Mouse (Mus musculus) layer of hippocampus, adult 9-11 months (tissue): Measurements from ENCODE around the gene Dock2.

Source experiments
- DNase-seq: peaks from one replicate; pipeline ENCODE4 v3.0.0; 2022

The Dock2 gene

DNA sequence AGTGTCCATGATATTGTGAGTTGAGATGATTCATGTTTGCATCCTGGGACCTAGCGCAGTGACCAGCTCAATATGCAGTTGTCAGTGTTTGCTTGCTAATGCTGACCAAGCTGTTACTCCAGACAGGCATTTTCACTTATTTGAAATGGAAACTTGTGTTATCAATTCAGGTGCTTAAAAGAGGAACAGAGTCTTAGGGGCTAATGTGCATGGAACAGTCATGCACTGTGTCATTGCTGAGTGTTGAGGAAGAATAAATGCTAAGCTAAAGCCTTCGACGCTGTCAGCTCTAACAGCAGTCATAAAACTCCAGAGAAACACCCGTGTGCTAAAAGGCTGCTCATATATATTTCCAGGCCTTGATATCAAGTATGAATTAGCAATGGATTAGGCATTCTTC, 259.1 kb downstream of the Dock2 start:
- no peak for DNase-seq

DNA sequence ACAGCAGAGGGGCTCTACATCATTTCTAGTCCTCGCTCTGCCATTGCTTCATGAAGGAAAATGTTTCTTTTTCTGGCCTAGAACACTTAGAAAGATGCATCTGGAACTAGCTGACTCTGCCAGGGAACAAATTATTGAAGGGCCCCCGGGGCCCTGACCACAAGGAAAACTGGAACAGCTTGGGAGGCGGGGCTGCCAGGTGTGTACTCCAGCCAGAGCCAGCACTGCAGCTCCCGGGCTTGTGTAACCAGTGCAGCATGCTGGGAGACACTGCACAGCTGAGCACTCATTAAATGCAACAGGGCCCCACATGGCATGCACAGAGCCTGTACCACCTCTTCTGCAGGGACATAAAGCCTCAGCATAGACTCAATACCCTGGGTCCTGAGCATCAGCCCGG, 265.1 kb downstream of the Dock2 start:
- no peak for DNase-seq

DNA sequence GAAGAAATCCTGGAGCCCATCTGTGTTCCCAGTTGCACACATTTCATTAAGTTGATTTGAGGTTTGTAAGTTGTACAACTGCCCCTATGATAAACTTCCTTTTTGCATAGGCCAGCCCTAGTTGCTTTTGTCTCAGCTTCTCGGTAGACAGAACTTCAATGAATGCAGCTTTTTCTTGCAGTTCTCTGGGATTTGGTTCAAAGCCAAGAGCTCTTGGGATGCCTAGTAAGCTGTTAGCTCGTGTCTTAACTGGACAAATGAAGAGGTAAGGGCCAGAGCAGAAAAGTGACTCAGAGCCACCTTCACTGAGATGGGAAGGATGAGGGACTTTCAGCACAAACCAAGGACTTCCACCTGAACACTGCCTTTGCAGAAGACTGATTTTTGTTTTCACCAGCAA, 266.7 kb downstream of the Dock2 start:
- DNase-seq: no peak

DNA sequence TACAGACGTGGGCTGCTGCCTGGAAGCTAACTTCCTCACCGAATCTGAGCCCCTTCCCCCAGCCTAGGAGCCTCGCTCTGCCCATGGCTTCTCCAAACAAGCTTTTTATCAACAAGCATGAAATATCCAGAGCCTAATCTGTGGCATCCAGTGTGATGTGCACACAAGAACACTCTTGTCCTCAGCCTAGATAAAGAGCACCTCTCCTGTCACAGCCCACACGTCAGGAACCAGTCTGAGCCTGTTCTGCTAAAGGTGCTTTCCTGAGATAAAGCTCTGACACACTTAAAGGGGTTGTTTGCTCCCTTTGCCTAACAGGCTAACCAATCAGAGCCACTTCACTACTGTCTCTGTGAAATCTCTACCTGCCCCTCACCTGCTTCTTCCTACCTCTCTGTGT, 268.4 kb downstream of the Dock2 start:
- DNase-seq: no peak

DNA sequence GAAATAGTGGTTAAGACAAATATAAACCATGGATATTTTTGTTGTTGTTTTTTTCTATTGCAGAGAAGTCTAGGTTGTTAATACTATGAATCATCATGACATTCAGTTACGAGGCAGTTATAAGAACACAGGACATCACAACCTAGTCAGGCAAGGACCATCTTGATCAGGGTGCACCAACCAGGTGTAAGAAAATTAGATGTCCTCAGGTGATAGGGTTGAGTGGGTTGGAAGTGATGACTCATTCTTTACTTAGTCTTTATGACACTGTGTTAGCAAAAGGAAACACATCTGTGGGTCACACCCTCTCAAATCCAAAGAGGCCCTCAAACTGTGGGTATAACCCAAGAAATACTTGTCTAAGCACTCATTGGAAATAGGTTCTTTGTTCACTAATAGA, 277.3 kb downstream of the Dock2 start:
- no peak for DNase-seq

DNA sequence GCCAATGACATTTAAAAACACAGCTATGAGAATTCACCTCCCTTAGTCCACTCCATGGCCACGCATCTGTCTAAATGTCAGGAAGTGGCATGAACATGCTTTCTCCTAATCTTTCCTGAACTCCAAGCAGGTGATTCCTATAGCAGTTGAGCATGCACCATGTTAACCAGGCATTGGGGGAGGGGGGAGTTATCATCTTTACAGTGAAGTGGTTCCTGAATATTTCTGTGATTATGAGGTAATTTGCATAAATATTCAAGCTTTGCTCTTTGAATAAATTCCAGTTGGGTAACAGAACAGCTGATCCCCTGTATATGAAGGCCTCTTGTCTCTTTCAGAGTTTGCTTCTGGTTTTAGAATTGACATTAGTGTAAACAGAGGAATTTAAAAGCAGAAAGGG, 284.0 kb downstream of the Dock2 start:
- DNase-seq: no peak

DNA sequence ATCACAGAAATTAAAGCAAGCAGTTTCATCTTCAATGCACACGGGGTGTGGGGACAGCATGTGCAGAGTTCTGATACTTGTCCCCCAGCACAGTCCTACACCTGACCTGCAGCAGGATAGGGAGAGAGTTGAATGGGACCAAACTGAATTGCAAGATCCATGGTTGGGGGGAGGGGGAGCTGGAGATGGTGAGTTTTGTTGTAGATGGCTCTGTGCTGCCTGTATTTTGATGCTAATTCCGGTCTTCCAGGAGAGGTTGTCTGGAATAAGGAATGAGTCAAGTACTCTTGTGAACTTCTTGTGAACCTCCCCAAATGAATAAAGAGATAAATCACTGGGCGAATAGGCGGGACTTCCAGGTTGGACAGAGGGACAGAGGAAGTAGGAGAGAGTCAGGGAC, 289.0 kb downstream of the Dock2 start:
- DNase-seq: no peak

DNA sequence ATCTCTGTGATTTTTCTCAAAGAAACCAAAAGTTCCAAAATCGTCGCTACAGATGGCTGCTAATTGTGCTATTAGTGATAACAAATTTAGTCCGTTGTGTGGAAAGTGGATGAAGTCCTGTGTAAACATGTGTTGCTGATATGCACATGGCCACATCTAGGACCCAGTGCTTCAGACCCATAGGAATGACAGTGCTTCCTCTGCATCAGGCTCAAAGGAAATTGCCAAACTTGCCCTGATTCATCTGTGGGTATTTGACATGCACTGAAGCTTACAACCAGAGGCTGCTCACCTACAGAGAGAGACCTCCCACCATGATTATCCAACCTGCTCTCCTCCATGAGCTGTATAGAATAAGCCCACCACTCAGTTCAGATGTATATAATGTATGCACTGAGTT, 290.7 kb downstream of the Dock2 start:
- DNase-seq: no peak

DNA sequence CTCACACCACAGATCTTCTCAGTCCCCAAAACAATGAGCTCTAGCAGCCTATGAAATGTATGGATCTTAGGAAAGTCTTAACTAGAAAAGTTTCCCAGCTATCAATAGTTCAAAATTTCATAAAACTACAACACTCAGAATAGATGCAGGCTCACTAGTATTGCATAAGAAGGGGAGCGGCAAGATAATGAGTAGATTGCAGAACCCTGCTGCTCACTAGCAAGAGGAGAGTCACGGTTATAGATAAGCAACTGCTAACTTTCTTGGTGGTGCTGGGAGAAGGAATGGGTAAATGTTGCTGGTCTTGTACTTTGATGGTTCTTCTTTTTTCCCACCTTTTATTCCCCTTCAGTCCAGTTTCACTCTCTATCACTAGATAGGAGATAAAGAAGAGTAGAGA, 291.5 kb downstream of the Dock2 start:
- DNase-seq: no peak

DNA sequence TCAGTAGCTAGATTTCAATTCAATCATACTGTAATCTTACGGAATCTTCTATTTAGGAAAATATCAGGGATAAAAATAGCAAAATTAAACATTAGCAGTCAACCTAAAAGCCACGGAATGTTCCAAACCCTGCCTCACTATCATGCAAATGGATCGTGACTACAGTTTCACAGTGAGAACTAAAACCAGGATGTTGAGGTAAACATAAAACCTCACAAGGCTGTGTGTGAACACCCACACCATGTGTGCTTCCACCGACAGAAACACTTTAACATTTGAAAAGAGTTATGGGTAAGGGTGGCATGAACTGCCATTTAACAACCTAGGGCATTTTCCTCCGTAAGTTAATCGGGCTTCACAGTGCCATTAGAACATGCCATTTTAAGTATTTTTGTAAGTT, 294.1 kb downstream of the Dock2 start:
- no peak for DNase-seq

DNA sequence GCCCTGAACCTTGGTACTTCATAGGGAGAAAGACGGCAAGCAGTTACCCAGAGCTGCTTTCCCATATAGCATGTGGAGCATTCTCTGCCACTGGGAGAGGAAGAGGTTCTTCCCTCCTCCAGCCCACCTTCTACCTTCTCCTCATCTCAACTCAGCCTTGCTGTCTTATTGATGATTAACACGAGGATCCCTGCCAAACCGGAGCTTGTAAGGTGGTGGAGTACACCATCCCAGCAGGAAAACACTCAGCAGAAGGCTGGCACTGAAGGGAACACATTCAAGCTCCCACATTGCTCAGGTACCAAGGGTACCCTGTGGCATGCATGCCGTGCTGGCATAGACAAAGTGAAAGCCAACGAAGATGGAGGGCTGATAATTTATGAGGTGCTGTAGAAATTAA, 304.4 kb downstream of the Dock2 start:
- no peak for DNase-seq

DNA sequence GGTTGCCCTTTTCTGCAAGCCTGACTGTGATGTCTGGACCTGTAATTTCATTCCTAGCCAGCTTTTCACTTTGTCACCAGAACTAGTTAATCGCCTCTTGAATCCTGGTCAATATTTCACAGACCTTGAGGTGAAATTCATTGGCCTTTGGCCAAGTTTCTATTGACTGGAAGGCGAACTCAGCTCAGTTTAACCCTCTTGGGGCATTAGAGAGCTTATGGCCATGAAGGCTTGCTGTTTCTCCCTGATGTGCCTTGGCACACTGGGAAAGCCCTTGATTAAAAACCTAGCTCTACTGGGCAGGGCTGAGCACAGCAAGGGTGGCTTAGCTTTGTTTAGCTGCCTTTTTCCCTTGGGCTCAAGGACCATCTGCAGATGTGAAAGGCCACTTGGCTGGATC, 313.9 kb downstream of the Dock2 start:
- DNase-seq: no peak

DNA sequence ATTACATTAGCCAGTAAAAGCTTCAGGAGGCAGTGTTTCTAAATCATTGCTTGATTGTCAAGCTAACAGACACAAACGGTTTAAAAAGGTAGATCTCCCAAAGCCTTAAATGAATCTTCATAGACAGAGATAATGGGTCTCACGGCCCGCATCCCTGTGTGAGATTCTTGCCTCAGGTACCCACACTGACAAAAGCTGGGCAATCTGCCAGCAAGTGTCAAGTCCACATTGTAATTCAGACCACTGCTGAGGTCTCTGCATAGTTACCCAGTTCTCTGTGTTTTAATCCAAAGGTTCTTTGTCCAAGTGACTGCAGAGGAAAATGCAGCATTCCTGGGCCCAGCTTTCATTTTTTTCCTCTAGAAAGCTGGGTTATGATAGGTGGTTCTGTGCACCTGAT, 315.1 kb downstream of the Dock2 start:
- DNase-seq: no peak

DNA sequence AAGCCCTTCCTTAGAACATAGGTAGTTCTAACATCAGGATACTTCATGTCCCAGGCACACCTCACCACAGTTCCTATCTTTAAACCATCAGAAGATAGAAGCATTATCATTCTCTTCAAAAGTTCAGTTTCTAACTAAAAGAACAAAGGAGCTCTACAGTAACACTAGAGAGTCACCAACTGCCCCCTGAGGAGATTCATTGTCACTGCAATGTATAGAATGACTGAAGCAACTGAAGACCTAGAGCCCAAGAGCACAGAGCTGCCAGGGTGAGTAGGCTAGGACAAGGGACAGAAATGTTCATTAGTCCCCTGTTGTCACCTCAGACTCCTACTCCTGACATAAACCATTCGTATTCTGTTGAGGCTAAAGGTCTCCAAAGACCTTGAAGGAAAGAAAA, 316.6 kb downstream of the Dock2 start:
- DNase-seq: no peak

DNA sequence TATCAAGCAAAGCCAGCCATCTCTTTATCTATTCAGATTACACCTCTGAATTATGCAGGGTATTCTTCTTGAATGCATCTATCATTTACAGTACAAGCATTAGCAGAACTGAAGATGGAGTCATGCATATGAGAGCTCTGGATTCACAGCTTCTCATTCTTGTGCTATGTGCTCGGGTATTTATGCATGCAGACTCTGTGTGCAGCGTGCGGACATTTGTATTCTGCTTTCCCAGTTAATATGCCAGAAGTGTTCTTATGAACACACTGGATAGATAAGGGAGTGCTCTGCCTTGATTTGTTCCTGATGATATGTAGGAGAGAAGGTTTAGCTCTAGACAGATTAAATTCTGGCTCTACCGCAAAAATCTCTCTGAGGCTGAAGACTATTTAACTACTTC, 333.7 kb downstream of the Dock2 start:
- no peak for DNase-seq

DNA sequence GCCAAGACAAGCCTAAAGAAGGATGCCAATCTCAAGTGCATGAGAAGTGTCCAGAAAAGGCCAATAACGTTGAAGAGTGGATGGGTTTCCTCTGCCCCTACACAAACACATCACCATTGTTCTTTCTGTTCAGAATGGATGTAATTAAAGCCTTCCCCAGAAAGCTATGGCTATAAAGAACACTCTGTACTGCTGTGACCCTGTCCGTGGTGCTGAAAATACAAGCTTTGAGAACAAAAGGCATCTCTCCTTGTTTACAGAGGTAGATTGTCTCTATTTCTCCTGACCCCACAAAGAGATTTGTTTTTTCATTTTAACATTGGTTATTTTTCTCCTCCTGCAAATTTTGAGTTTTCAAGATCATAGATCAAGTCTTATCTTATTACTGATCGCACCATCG, 335.8 kb downstream of the Dock2 start:
- DNase-seq: no peak

DNA sequence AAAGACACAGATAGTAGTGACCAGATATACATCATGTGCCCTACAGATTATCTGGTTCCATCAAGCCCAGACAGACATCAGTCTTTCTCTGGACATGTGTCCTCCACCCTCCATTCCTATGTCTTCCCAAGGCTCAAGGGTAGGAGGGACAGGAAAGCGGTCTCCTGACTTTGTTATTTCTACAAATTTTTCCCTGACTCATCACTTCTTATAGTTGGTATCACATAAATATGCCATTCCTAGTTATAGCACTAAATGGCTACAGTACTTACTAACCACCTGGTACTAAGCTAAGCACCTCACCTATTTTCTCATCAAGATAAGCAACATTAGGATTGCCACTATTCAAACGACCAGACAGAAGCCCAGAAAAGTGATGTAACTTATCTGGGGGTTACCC, 345.3 kb downstream of the Dock2 start:
- DNase-seq: no peak

DNA sequence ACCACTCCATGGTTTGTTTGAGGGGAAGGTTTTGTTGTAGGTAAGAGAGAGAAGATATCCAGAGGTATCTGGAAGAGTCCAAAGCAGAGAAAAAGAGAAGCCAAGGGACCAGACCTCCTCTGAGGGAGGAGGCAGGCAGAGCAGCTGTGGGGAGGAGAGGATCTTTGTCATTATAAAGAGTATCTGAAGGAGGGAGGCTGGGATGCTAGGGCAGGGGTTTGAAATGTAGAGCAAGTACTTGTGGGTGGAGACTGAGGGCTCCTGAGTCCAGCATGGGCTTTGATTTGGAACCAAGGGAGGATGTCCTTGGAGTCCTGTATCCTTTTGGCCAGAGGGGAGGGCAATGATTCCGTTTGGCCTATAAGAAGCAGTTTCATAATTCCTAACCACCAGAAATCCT, 346.2 kb downstream of the Dock2 start:
- DNase-seq: no peak

DNA sequence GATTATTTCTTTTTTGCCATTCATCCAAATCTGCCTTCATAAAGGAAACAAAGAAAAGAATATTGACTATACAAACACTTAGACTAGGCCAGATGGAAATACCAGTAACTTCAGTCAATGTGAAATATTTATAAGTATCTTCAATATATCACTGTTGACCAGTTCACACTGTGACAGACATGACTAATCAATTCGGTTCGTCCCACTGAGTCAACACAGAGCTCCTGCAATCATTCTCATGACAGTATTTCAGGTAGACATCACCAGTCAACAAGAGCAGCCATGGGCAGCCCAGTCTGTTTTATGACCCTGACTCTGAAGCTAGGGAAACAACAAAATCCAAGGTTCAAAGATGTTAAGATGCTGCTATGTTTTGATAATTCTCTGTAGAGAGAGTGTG, 351.7 kb downstream of the Dock2 start:
- DNase-seq: no peak

DNA sequence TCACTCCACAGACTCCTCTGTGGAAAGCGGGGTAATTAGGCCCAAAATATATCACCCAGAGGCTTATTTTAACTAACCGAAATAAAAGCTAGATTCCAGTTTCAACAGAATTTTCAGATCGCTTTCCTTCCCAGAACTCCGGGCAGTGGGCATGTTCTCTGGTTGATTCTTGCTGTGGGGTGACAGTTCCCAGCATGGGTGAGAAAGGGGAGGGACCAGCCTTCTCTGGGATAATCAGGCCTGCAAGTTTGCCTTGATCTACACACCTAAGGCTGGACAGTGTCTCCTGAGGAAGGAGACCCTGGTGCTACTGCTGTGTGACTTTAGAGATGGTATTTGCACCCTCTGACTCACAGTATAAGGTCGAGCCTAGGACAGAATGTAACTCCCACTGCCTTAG, 352.3 kb downstream of the Dock2 start:
- DNase-seq: no peak

DNA sequence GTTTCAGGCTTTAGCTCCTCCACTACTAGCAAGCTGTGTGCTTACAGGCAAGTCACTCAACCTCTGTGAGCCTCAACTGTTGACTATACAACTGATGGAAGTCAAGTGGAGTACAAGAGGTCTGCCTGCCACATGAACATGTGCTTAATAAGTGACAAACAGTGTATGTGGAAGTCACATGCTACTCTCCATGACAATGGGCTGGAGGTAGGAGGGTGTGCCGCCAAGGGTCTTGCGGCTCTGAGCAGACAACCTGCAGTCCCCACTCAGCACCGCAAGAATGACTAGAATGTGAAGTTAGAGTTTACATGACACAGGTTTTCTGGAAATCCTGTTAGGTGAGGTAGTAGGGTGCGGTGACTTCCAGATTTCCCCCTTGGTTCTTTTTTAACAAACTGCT, 352.8 kb downstream of the Dock2 start:
- DNase-seq: no peak

DNA sequence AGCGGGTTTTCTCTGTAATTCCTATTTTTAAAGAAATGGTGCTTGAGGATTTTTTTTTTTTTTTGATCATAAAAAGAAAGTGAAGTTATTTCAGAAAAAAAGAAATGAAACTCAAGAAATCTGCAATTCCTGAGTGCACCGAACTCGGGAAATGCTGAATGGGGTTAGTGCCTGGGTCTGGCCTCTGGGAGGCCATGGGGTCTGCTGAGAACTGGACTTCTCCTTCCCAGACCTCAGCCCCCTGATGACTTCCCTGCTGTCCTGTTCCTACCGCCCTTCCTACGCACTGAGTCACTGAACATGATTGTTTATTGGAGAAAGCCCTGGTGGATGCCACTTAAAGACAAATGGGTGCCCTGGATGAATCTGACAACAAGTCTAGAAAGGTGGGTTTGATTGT, 356.5 kb downstream of the Dock2 start:
- DNase-seq: no peak

DNA sequence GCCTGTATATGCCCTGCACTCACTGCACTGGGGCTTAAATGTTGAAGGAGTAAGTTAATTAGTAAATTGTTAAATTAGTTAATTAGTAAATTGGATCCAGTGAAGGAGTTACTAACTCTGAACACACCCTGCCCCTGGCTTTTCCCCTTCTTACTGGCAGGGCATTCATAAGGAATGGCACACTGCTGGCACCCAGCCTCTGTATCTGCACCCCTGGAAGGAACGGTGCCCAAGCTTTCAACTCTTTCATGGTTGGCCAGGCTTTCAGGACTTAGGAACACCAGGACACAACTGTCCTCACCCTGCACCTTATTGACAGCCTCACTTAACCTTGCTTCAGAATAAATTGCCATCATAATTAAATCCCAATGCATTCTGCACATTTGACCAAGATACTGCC, 359.1 kb downstream of the Dock2 start:
- DNase-seq: no peak

DNA sequence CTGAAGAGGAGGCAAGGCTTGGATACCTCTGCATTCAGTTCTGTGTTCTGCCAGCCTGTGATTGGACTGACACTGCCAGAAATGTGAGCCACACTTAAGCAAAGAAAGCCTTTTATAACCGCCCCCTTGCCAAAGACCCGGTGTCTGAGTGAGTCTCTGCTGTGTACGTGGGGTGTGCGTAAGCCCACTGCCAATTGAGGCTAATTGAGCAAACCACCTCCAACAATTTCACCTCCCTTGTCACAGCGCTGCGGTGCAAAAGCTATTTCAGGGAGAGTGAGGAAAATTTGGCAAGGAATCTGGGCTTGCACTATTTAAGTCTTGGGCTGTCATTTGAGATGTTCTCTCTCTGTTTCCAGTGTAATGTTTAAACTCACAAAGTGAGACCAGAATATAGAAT, 362.6 kb downstream of the Dock2 start:
- DNase-seq: peak; percentile 5

DNA sequence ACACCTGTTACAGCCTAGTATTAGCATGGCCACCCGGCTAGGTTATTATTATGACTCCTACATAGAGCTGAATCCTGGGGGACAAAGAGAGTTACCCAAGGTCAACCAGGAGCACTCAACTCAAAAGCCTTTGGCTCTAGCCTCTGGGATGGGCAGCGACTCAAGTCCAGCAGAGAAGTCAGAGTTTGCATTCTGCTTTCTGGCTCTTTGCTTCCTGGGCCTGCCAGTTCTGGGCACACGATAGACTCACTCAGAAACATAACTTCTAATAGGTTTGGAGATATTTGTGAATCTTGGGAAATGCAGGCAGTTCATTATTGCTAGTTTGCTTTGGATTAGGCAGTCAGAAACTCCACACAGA, 367.1 kb downstream of the Dock2 start:
- DNase-seq: no peak

DNA sequence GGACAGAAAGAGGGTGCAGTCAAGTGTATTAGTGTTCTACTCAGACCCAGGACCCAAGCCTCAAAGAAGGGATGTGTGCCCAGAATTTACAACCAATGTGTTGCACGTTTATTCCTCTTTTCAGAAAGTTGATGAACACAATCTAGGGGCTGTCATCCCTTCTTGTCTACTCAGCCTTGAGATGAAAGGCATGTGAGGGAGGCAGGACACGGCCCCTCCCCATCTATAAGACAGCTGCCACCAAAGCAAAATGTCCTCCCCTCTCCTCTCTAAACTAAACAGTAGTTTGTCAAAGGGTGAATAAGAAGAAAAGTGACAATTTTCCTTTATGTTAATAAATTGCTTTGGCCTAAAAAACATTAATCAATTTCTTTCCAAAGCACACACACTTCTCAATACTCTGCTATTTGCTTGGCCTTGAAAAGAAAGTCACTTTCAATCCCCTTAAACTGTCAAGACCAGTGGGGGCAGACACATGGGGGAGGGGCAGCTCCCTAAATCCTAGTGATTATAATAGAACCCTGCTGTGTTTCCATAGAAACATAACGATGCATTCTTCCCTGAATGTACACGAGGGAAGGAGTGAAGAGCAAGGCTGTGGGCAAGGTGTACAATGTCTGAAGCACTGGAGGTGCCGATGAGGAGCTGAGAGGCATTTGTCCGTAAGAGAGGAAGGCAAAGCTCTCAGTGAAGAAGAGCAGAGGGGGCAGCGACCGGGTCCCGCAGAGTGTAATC, 367.6 kb downstream of the Dock2 start:
- no peak for DNase-seq
